Mouse (Mus musculus) layer of hippocampus, adult 2 months (tissue): ENCODE measurements at regions not wholly inside any gene's neighbourhood (a gene's known extent, or its start where the extent isn't known, plus 50 kb on each side); places are given as distances from the start of the nearest gene placed in this dataset.

Experiments
- DNase-seq, 2 experiments: peaks; one replicate each; pipeline ENCODE4 v3.0.0; 2022; ENCODE audit warnings: low spot score in 2 of 2
- H3K27ac ChIP-seq: fragments of 200-600 bp; 2 replicates; pipeline ENCODE4 v1.8.1; 2022
- H3K4me3 ChIP-seq: fragments of 200-600 bp; 2 replicates; pipeline ENCODE4 v1.8.1; 2022; ENCODE audit warnings: mild to moderate bottlenecking
- CTCF ChIP-seq: fragments of 200-600 bp; conservative IDR thresholded peaks from 2 replicates; pipeline ENCODE4 v1.8.1; 2022; ENCODE audit warnings: antibody characterized with exemption, mild to moderate bottlenecking, moderate library complexity

GRCm38 (mm10) chr1:39091121-39091520, 102.4 kb upstream of the Npas2 start:
- no peak overlapping the region for H3K27ac ChIP-seq

GRCm38 (mm10) chr1:39091638-39092037, 101.9 kb upstream of the Npas2 start:
- no peak for TF ChIP-seq CTCF
- Histone ChIP-seq H3K4me3 (no peak overlapping the region), H3K27ac (no peak overlapping the region)
- no peak for DNase-seq

More at GRCm38 (mm10) chr1:39091121-39091520, 102.4 kb upstream of the Npas2 start:
- no peak for DNase-seq
- TF ChIP-seq CTCF: no peak
- no peak overlapping the region for H3K4me3 ChIP-seq

GRCm38 (mm10) chr1:39093291-39093690, 100.2 kb upstream of the Npas2 start:
- no peak overlapping the region for H3K4me3 ChIP-seq
- peak overlapping the region; percentile 51; the same call in 1 of the 2 replicates for H3K27ac ChIP-seq
- TF ChIP-seq CTCF: no peak
- no peak for DNase-seq

- Histone ChIP-seq H3K27ac (no peak overlapping the region), H3K4me3 (no peak overlapping the region)
- DNase-seq: no peak
- TF ChIP-seq CTCF: no peak
Observed at GRCm38 (mm10) chr1:39094001-39094400, 99.5 kb upstream of the Npas2 start.

GRCm38 (mm10) chr1:39095901-39096300, 97.6 kb upstream of the Npas2 start:
- H3K4me3 ChIP-seq: no peak overlapping the region
- TF ChIP-seq CTCF: no peak
- no peak overlapping the region for H3K27ac ChIP-seq
- no peak for DNase-seq

- no peak for DNase-seq
- no peak overlapping the region for H3K4me3 ChIP-seq
- peak overlapping the region; percentile 70 for H3K27ac ChIP-seq
- TF ChIP-seq CTCF: no peak
Observed at GRCm38 (mm10) chr1:39096726-39097125, 96.8 kb upstream of the Npas2 start.

GRCm38 (mm10) chr1:39097499-39097898, 96.0 kb upstream of the Npas2 start:
- H3K27ac ChIP-seq: peak overlapping the region; percentile 70
- no peak overlapping the region for H3K4me3 ChIP-seq
- peak; percentile 63 to 72 for DNase-seq
- no peak for TF ChIP-seq CTCF

- Histone ChIP-seq H3K27ac (peak overlapping the region; percentile 70), H3K4me3 (no peak overlapping the region)
- DNase-seq: no peak
- no peak for TF ChIP-seq CTCF
Observed at GRCm38 (mm10) chr1:39098154-39098553, 95.4 kb upstream of the Npas2 start.

GRCm38 (mm10) chr1:39099246-39099645, 94.3 kb upstream of the Npas2 start:
- Histone ChIP-seq H3K4me3 (no peak overlapping the region), H3K27ac (peak overlapping the region; percentile 70)
- TF ChIP-seq CTCF: no peak
- no peak for DNase-seq

- DNase-seq: no peak
- Histone ChIP-seq H3K27ac (no peak overlapping the region), H3K4me3 (no peak overlapping the region)
- no peak for TF ChIP-seq CTCF
Observed at GRCm38 (mm10) chr1:39100492-39100891, 93.0 kb upstream of the Npas2 start.

GRCm38 (mm10) chr1:39102126-39102905, 91.2 kb upstream of the Npas2 start:
- Histone ChIP-seq H3K4me3 (no peak overlapping the region), H3K27ac (no peak overlapping the region)
- DNase-seq: no peak
- no peak for TF ChIP-seq CTCF

GRCm38 (mm10) chr1:39102989-39103910, 90.3 kb upstream of the Npas2 start:
- no peak for DNase-seq
- Histone ChIP-seq H3K27ac (peak overlapping the region; percentile 72), H3K4me3 (no peak overlapping the region)
- no peak for TF ChIP-seq CTCF
